Mouse (Mus musculus) adrenal gland, postnatal 4 days (tissue): ENCODE data around the gene Tnfaip8l2. TPM values are rescaled to one million over a fixed set of nuclear protein-coding genes. Genes with fewer than 3 reads are reported as not detected.
"Not testable (repeated sequence)": the region's sequence is repeated elsewhere in the genome, so short reads cannot be mapped to it uniquely, and the experiment has no call there.

Source experiments
- DNase-seq, 2 experiments: peaks; one replicate each; pipeline ENCODE4 v3.0.0; 2021 to 2022; ENCODE audit warnings: low spot score in 2 of 2, mixed read lengths in 2 of 2
- total RNA-seq, 2 experiments: library from RNA; stranded (reverse); gene quantifications; 2 replicates each; pipeline ENCODE4 v1.2.3; 2021

The Tnfaip8l2 gene
- total RNA-seq, 2 experiments from 2014 or later, result 2.9 to 3.4 TPM

- no peak for DNase-seq
Measured at GRCm38 (mm10) chr3:95161041-95161551, 18.9 kb upstream of the Tnfaip8l2 start.

DNA sequence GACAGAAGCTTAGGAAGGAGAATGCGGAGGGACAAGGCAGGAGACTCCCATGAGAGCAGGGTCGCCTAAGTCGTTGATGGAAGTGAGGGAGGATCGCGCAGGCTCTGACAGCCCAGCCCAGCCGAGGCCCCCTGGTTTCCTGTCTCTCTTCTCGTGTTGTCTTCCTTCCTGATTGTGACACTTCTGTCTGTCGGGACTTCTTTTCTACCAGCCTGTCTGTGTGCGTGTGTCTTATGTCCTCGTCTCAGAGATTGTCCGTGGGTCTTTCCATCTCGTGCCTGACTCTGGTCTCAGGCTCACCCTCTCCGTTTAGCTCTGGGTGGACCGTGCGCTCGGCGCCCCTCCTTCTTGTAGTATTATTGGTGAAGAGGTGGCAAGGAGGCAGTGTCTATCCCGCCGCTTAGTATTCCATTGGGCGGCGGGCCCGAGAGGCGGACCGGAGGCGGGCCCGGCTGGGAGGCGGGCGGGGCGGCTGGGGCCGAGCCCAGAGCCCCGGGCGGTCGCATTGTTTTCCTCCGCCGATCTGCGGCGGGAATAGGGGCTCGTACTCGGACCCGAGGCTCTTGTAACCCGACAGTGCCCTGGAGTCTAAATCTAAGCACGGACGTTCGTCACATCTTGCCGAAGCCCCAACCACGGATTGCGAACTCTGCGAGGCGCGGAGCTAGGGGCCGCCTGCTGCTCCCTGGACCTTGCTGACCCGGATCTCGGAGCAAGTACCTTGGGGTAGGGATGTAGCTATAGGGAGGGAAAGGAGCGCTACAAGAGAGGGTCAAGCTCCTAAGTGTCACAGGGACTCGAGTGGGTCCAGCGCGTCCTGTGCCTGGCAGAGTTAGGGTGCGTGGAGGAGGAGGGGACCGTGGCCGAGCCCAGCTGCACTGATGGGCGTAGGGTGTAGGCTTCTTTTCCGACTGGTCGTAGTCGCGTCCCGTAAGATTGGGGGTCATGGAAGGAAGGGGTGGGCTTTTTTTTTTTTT, 18.1 kb upstream of the Tnfaip8l2 start, which contains the start of gene Sema6c:
Gene Sema6c (plus strand): TSS at position 471 of the 977 bp plus-strand sequence.
- peak; percentile 64 to 74 for DNase-seq

DNA sequence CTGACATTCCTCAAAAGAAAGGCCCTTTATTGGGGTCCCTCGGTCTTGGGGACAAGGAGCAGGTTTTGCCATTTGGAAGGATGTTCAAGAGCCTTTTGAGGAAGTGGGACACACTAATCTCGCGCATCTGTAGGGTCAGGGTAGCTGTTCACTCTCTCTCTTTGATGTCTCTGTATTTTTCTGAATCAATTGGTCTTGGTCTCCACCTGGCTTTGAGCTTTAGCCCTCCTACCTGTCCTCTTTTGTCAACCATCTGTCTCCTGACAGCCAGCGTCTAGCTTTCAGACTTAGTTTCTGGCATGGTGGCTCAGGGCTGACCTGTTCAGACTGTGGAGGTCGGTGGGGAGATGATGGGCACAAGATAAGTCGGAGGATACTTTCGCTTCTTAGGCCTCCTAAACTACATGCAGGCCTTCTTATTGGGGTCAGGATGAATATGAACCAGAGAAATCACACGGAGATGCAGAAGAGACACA, 17.4 kb upstream of the Tnfaip8l2 start:
- DNase-seq, result no peak

- DNase-seq, result no peak
Measured at GRCm38 (mm10) chr3:95153874-95154273, 11.7 kb upstream of the Tnfaip8l2 start.

DNA sequence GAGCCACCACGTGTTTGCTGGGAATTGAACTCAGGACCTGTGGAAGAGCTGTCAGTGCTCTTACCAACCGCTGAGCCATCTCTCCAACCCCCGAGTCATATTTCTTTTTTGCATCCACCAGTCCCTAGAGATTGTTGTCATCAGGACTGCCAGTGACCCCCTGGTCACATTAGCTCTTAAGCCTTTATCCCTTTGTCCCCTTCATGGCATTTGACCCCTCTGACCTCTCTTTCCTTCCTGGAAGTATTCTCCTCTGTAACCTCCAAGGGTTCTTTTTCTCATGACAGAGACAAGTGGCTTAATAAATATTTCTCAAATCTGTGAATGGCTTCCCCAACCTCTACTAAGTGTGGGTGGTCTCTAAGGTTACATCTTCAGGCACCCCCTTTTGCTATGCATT, 5.8 kb upstream of the Tnfaip8l2 start:
- DNase-seq, result no peak

DNA sequence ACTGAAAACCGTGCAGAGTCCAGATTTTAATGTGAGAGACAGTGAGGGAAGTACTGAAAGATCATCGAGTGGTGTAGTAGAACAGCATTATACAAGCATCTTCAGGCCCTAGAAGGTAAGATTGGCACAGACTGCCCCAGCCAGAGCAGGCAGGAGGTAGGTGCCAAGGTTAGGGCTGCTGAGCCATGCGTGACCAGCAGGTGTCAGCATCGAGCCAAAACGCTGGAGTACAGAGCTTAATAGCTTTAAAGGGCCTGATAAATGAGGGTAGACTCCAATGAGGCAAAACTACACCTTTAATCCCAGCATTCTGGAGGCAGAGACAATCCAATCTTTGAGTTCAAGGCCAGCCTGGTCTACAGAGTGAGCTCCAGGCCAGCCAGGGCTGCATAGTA, 454 bp upstream of the Tnfaip8l2 start:
- DNase-seq, result peak; percentile 59 to 65

DNA sequence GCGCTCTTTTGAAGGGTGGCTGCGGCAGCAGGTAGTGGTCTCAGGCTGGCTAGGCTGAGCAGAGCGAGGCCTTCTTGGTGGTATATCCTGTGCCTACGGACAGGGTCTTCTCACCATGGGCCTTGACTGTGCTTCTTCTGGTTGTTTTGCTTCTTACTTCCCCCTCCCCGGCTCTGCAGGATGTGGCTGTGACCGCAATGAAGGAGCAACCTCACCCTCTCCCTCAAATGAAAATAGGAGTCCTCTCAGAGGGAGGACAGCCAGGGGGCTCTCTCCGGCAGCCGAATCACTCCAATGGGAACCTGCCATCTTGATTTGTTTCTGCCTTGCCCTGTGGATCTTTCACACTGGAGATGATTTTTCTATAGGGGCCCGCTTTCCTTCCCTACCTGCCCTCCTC, 686 bp downstream of the Tnfaip8l2 start:
- no peak for DNase-seq

DNA sequence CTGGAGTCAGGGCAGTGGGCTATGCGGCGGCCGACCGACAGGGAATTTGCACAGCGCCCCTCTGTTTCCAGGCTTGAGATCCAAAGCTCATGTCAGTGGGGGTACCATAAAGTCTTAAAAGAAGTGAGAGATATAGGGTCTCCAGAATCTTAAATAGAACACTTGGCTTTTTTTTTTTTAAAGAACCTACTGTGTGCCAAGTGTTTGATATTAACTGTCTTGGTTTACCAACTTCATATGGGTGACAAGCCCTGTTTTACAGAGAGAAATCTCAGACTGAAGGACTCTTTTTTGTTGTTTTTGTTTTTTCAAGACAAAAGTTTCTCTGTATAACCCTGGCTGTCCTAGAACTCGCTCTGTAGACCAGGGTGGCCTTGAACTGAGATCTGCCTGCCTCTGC, 1.4 kb downstream of the Tnfaip8l2 start:
- DNase-seq, result no peak

DNA sequence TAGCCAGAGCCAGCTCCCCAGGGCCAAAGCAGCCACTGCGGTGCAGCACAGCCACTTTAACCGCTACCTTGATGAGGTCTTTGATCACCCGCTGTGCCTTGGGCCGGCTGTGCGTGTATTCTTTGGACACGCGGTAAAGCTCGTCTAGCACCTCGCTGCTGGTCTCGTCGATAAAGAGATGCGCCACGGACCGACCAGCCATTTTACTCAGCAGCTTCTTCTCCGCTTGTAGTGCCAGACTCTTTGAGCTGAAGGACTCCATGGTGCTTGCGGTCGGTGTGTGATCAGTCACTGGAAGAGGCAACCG, 1.9 kb downstream of the Tnfaip8l2 start:
- no peak for DNase-seq

DNA sequence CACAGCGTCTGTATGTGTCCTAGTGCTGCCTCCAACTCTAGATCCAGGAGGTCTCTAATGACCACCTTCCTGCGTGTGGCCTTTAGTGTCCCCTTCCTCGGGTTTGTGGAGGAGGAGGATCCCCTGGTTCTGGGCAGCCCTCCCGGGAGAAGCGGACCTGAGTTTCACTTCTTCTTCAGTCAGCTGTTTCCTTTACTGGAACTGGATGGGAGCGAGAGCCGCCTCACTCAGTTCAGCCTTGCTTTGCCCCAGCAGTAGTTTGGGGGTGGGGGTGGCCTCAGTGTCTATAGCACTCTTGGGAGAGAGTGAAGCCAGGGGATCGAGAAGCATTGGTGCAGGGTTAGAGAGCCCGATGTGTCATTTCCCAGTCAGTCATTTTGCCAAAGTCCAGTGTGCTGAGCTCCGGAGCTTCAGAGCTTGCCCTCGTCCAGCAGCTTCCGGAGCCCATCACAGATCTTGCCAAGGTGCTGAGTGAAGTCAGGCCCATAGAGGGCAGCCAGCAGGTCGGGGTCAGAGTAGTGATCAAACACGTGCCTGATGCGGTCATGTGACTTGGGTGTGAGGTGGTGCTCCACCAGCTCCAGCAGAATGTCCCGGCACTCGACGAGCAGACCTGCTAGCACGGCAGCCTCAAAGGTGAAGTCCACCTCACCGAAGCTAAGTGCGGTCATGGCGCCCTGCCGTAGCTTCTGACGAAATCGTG, 2.4 kb downstream of the Tnfaip8l2 start:
- no peak for DNase-seq

DNA sequence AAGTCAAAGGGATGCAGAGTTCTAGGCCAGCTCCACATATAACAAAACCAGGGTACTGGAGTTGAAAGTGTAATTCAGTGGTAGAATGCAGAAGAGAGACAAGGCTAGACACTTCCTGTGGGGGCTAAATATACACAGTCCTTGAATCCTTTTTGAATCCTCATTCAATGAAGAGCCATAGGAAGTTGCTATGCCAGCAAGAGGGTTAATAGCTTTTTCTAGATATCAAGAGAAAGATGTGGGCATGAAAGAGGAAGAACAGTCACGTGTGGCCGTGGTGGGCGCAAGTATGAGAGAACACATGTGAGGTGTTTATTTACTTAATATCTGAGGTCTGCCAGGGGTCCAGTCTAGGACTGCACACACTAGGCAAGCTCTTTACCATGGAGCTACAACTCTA, 5.8 kb downstream of the Tnfaip8l2 start:
- DNase-seq, result no peak

GRCm38 (mm10) chr3:95135433-95136052, 6.6 kb downstream of the Tnfaip8l2 start:
- no peak for DNase-seq

- no peak for DNase-seq
Measured at GRCm38 (mm10) chr3:95135023-95135422, 7.1 kb downstream of the Tnfaip8l2 start.

DNA sequence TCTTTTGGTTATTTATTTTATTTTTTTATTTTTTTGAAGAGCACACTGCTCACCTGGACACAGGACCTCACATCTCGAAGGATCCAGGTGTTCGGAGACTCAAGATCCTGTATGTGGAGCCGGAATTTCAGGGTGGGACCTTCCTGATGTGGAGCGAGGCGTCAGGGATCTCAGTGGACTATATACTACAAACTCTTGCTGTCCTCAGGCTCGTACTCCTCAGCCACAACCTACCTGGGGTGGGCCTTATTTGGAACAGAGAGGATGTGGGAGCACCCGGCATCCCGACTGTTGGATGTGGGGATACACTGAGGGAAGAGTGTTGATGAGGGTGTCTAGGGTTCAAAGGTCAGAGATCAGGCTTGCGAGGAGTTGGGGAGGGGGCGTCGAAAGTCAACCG, 8.0 kb downstream of the Tnfaip8l2 start:
- not testable (repeated sequence) for DNase-seq

DNA sequence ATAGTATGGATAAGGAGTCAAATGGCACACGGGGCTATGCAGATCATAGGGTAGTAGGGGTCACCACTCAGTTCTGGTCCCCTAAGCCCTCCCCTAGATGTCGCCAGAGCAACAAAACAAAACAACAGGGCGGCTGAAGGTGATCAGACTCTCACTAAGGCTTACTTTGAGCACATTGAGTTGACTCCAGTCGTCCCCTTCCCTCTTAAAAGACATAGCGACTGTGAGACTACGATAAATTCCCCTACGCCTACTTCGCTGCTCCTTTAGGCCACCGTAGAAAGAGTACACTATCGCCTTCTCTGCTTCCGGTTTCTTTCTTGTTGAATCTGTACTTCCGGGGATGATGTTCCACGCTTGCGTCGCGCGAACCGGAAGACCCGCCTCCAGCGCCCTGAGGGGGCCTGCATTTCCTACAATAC, 8.5 kb downstream of the Tnfaip8l2 start, which contains the start of the genes Scnm1 and Lysmd1:
Gene Scnm1 (minus strand): TSS at position 332 of the 422 bp plus-strand sequence.
Gene Lysmd1 (plus strand): TSS at position 409 of the 422 bp plus-strand sequence.
- peak; percentile 37 to 78 for DNase-seq

DNA sequence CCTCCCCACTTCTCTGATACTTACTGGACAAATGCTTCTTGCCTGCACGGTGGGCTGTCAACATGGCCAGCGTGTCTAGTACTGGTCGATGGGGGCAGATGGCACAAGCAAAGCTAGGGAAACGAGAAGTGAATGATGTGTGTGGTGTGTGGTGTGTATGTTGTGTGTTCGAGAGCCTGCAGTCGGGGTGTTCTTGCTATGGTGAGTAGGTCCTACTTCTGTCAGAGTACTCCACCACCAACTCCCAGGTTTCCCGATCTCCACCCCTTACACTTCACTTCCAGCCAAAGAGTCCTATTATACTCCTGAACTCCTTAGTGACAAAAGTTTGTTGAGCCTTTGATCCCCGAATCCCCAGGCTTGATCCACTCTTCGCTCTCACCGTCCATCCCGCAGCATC, 9.0 kb downstream of the Tnfaip8l2 start:
- no peak for DNase-seq

- DNase-seq, result not testable (repeated sequence)
Measured at GRCm38 (mm10) chr3:95132389-95132788, 9.8 kb downstream of the Tnfaip8l2 start.

- no peak for DNase-seq
Measured at GRCm38 (mm10) chr3:95130081-95130480, 12.1 kb downstream of the Tnfaip8l2 start.

GRCm38 (mm10) chr3:95129226-95129651, 12.9 kb downstream of the Tnfaip8l2 start:
- no peak for DNase-seq

GRCm38 (mm10) chr3:95124972-95125371, 17.2 kb downstream of the Tnfaip8l2 start:
- DNase-seq, result peak in 1 of 2 experiments; percentile 55

DNA sequence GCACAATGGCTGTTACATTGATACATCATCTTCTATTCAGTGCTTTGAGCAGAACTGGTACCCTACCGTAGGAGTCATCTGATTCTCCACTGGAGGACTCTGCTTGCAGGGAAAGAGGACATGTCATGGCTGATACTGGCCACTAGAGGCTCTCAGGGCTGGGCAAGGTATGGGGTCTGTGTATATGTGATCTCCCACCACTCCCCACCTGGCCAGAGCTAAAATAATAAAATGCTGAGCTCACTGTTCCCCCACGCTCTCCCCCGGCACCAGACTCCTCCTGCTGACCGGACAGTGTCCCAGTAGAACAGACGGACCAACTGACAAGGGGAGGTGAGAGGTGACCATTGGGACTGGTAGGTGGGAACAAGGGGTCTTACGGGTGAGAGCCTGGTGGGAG, 17.9 kb downstream of the Tnfaip8l2 start, which contains the start of gene Tmod4:
Gene Tmod4 (plus strand): TSS at position 231 of the 400 bp plus-strand sequence.
- no peak for DNase-seq
